Mouse (Mus musculus): ENCODE measurements around the gene Esrrg.
A peak's percentile ranks its signal among the peaks of the same experiment; 100 is the strongest.

Gene Esrrg

GRCm38 (mm10) chr1:188209025-188209424 is 600.4 kb downstream of the Esrrg start:
- DNase-seq (ENCODE audit: extremely low read depth, insufficient read length, low spot score): no peak

- no peak for DNase-seq (ENCODE audit: extremely low read depth, insufficient read length, low spot score)
These were observed 606.5 kb downstream of the Esrrg start for GRCm38 (mm10) chr1:188214885-188215611.

- DNase-seq (ENCODE audit: extremely low read depth, insufficient read length, low spot score): no peak
These were observed 612.7 kb downstream of the Esrrg start for GRCm38 (mm10) chr1:188221226-188221792.

- DNase-seq (ENCODE audit: extremely low read depth, insufficient read length, low spot score): no peak
These were observed 624.6 kb downstream of the Esrrg start for GRCm38 (mm10) chr1:188233036-188233724.

- no peak for DNase-seq (ENCODE audit: extremely low read depth, insufficient read length, low spot score)
These were observed 630.0 kb downstream of the Esrrg start for GRCm38 (mm10) chr1:188238636-188239035.

- DNase-seq (ENCODE audit: extremely low read depth, insufficient read length, low spot score): peak; percentile 8
These were observed 633.2 kb downstream of the Esrrg start for GRCm38 (mm10) chr1:188241766-188242165.

GRCm38 (mm10) chr1:188257500-188257899 is 648.9 kb downstream of the Esrrg start:
- DNase-seq (ENCODE audit: extremely low read depth, insufficient read length, low spot score): no peak

- DNase-seq (ENCODE audit: extremely low read depth, insufficient read length, low spot score): no peak
These were observed 651.9 kb downstream of the Esrrg start for GRCm38 (mm10) chr1:188260259-188261107.

- no peak for DNase-seq (ENCODE audit: extremely low read depth, insufficient read length, low spot score)
These were observed 653.5 kb downstream of the Esrrg start, which contains the start of gene Ush2a for GRCm38 (mm10) chr1:188261903-188262682. Ush2a (plus strand) TSS chr1:188262023.
